Mouse (Mus musculus): ENCODE results near the gene Rpl23a.

The Rpl23a gene

GRCm38 (mm10) chr11:78182961-78183844, at the start of gene Rpl23a:
TSS of gene Rpl23a (minus strand) at chr11:78183584.
- peak; percentile 95 for DNase-seq (ENCODE audit: low read depth, low spot score)

DNA sequence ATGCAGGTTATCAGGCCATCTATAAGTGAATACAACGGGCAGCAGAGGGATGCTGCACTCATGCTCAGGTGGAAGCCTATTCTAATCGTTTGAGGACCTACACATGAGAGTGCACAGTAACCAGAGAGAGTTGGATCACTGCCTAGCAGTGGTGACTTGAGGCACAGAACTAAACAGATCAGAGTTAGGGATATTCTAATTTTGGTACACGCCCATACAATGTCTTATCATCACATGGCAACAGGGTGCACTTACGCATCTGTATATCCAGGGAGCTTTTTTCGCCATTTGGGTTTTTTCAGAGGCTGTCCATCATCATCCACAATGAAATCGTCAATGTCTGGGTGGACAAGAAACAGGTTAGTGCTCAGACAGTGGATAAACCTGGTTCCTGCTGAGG, 48.1 kb upstream of the Rpl23a start:
- DNase-seq (ENCODE audit: low read depth, low spot score): no peak

DNA sequence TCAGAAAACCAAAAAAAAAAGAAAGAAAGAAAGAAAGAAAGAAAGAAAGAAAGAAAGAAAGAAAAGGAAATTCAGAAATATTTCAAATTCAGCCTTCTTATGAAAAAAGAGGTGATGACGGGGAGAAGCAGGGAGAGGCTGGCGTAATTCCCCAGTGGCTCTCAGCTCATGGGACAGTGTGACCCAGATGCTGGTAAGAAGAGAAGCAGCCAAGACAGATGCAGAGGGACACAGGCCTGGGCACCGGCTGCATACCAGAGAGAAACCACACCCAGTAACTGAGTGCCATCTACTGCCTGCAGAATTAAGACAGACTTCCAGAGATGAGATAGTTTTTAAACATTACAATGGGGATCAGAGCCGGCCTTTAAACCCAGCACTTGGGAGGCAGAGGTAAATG, 40.2 kb upstream of the Rpl23a start:
- DNase-seq (ENCODE audit: low read depth, low spot score): peak; percentile 37

- no peak for DNase-seq (ENCODE audit: low read depth, low spot score)
Observed at GRCm38 (mm10) chr11:78215709-78216317, 32.4 kb upstream of the Rpl23a start.

- no peak for DNase-seq (ENCODE audit: low read depth, low spot score)
Observed at GRCm38 (mm10) chr11:78213086-78213817, 29.9 kb upstream of the Rpl23a start.

GRCm38 (mm10) chr11:78211513-78211912, 28.1 kb upstream of the Rpl23a start:
- no peak for DNase-seq (ENCODE audit: low read depth, low spot score)

DNA sequence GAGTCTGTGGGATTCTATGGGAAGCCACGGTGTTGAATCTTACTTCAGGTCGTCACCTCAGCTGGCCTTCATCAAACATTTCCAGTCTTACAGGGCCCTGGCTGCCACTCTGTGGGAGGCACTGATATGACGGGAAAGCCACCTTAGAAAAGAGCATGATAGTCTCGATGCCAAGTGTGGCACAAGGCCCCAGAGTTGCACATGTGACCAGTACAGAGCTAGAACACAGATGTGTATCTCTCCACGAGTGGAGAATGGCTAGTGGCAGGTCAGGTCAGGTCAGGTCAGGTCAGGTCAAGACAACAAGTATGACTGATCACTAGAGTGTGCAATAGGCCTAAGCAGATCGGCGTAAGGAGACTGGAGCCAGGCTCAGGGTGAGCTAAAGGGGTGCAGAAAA, 27.2 kb upstream of the Rpl23a start:
- DNase-seq (ENCODE audit: low read depth, low spot score): no peak

- DNase-seq (ENCODE audit: low read depth, low spot score): no peak
Observed at GRCm38 (mm10) chr11:78209886-78210285, 26.5 kb upstream of the Rpl23a start.

DNA sequence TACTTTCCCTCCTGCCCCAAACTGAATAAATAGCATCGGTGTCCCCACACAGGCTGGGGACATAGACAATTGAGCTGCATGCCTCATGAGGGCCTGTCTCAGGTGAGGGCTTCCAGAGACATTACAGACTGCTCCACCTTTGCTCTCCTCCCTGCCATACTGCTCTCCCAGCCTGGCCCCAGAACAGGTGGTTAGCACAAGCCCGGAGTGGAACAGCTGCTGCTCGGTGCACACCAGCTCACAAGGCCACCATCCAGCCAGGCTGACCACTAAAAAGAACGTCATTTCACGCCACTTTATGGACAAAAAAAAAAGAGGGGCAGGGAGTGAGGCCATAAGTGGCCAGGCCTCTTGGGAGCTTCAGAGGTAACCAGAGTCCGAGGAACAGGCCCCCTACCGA, 23.8 kb upstream of the Rpl23a start:
- no peak for DNase-seq (ENCODE audit: low read depth, low spot score)

GRCm38 (mm10) chr11:78205361-78206206, 22.2 kb upstream of the Rpl23a start:
- DNase-seq (ENCODE audit: low read depth, low spot score): no peak

GRCm38 (mm10) chr11:78204287-78204686, 20.9 kb upstream of the Rpl23a start:
- DNase-seq (ENCODE audit: low read depth, low spot score): no peak

GRCm38 (mm10) chr11:78202372-78202771, 19.0 kb upstream of the Rpl23a start:
- no peak for DNase-seq (ENCODE audit: low read depth, low spot score)

DNA sequence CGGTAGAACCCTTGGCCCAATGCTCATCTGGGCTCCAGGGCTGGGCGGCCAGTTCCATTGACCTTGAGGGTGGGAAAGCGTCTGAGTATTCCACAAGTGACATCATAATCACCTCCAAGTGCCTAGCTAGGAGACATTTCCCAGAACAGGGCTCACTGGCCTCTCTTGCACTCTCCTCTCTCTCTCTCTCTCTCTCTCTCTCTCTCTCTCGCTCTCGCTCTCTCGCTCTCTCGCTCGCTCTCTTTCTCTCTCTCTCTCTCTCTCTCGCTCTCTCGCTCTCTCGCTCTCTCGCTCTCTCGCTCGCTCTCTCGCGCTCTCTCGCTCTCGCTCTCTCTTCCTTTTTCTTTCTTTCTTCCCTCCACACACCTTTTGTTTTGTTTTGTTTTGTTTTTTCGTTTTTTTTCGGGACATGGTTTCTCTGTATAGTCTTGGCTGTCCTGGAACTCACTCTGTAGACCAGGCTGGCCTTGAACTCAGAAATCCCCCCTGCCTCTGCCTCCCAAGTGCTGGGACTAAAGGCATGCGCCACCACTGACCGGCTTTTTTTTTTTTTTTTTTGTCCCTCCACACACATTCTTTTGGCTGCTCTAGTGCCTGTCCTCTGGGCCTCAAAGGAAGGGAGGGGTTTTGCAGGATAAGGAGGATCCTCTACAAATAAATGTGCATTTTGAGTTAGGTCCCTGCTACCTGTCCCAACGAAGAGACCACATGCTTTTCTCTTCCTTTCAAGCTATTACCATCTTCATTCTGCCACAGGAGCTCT, 11.9 kb upstream of the Rpl23a start:
- no peak for DNase-seq (ENCODE audit: low read depth, low spot score)

DNA sequence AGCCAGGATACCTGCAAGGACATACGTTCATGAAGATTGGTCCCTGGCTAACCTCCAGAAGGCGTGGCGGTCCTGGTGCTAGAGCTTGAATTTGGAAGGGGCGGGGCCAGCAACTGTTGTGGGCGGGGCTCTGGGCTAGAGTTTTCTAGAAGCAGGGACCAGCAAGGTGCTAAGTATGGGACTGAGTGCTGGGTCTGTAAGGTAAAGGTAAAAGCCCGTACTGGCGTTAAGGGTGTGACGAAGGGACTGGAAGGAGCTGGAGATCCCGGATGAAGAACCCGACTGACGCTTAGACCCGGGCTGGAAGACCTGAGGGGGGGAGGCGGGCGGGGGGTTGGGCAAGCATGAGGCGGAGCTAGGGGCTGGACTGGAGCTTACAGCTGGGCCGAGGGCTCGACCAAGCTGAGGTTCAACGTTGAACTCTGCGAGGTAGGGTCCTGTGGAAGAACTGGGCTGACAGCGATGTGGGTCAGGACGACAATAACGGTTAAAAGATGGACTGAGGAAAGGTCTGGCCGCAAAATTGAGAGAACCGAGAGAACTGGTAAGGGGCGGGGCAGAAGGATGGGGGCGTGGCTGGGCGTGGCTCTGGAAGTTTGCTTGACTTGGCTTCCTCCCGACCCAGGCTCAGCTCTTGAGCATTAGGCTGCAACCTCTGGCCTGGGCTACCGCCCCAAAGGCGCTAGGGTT, 11.2 kb upstream of the Rpl23a start:
- peak; percentile 66 for DNase-seq (ENCODE audit: low read depth, low spot score)

DNA sequence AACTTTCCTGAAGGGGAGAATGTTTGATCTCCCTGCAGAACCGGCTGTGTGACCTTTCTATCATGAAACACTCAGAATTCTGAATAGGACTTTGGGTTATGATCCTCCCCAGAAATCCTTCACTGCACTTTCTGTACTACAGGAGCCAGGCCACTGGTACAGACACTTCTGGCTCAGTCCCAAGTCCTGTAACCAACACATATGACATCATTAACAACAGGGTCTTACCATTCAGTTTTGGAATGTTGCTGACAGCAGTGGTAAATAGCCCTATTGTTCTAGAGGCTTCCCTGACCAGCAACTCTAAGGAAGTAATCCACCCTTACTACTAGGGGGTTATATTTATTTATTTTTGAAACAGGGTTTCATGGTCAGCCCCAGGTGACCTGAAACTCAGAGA, 9.7 kb upstream of the Rpl23a start, which contains the start of gene Proca1:
Proca1 (plus strand) TSS at position 280 of the 400 bp plus-strand sequence.
- no peak for DNase-seq (ENCODE audit: low read depth, low spot score)

DNA sequence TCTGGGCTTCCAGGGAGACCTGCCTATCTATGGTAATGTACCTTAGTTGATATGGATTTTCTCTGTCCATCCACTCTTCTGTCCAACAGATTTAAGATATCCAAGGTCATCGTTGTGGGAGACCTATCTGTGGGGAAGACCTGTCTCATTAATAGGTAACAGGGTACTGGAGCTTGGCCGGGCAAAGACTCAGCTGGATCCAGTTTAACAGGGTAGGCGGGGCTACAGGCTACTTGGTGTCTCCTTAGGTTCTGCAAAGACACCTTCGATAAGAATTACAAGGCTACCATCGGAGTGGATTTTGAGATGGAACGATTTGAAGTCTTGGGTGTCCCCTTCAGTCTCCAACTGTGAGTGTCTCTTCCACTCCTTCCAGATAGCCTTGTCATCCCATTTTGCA, 6.7 kb upstream of the Rpl23a start:
- DNase-seq (ENCODE audit: low read depth, low spot score): no peak

- DNase-seq (ENCODE audit: low read depth, low spot score): no peak
Observed at GRCm38 (mm10) chr11:78189234-78190040, 6.1 kb upstream of the Rpl23a start.

- DNase-seq (ENCODE audit: low read depth, low spot score): peak; percentile 41
Observed at GRCm38 (mm10) chr11:78188331-78189233, 5.2 kb upstream of the Rpl23a start, which contains the start of gene Rab34. TSS of gene Rab34 (plus strand) at chr11:78188430.

Measured in skeletal muscle tissue, adult 2 months (tissue).